Mouse (Mus musculus): ENCODE measurements around the gene Wdr25.

Wdr25 gene

DNA sequence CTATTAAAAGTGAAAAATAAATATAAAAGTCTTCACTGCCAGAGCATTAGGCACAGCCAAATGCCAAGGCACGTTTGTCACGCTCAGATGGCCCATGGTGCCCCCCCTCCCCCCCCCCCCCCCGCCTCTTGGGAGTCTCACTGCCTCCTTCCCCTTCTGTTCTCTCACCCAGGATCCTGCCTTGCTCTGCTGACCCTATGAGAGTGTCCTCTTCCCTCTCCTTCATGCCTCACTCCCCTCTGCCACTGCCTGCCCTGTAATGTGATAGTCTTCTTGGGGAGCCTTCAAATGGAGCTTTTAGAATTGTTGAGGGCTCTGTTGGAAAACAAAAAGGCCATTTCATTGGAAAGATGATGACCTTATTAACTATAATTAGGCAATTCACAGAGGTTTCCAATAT lies 38.7 kb downstream of the Wdr25 start:
- in situ Hi-C loops (cut with MseI, MboI) = no loop called here

DNA sequence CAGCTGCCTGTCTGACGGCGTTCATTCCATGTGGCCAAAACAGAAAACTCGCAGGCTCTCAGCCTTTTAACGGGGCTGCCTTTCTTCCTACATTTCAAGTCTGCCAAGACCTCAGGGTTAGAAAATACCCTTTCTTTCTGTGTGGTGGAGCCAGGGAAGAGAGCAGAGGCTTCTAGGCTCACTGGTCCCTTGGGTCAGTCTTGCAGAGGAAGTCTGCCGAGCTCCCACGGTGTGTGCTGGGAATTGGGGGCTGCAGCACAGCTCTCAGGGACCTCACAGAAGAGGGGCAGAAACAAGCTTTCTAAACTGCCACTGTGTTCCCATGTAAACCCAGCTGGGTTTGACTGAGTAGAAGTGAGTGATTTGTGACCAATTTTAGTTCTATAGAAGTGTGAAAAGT lies 40.8 kb downstream of the Wdr25 start:
- in situ Hi-C loops (cut with MseI, MboI) = no loop called here

DNA sequence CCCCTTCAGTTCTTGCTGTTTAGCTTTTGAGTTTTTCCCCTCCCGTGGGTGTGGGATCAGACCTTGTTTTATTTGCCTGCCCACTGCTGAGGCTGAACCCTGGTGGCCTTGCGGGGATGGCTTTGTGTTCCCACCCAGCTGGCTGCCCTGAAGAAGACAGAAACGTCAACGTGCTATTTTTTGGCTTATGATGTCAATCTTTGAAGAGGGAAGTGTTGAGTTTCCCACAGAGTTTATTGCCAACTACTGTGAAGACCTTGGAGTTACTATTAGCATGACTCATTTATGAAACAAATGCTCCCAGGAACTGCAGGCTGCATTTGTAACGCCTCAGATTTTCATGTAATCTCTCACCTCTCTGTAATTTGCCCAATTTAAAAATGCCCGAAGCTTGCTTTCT lies 43.4 kb downstream of the Wdr25 start:
- in situ Hi-C loops (cut with MseI, MboI) = no loop called here

DNA sequence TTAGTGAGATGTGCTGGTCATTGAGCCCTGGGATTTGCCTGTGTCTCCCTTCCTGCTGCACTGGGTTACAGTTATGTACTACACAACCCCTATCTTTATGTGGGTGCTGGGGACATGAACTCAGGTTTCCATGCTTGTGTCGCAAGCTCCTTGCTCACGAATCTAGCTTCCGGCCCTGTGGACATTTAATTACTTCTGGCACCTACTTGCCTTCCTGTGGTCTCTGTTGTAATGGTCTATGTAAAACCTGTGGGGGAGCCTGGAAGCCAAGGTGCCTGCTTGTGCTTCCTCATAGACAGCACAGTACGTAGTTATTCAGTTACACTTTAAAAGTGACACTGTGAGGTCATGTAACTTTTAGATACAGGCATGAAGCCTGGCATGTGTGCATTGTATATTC lies 44.1 kb downstream of the Wdr25 start:
- in situ Hi-C loops (cut with MseI, MboI) = no loop called here

DNA sequence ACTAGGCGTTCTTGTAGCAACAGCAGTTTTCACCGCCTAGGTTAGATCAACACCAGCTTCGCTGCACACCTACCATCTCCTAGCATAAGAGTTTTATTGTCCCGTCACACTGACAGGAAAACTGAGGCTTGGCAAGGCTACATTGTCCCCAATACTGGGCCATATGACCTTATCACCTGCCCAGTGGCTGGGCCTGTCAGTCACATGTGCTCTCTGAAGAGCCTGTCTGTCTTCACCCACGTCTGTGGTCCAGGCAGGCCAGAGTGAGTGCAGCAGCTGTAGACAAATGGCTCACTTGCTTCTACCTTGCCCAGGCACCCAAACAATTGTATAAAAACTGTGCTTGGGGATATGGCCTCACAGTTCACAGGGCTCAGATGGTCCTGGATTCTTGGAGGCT lies 45.4 kb downstream of the Wdr25 start:
- in situ Hi-C loops (cut with MseI, MboI) = no loop called here

DNA sequence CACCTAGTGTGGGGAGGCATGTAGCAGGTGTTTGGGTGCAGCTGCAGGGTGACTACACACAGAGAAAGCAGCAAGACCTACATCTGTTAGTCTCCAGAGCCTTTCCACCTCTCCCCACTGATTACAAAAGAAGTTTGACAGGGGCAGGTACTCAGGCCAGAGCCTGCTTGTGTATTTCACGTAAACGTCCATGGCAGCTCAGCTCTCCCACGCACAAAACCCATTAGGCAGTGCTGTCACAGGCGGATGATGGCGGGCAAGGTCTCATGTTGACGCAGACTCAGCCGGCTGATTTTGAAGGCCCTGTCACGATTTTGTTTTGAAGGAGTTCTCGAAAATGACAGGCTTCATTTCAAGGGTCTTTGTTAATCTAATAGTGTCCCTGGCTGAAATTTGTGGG lies 45.9 kb downstream of the Wdr25 start:
- in situ Hi-C loops (cut with MseI, MboI) = no loop called here

DNA sequence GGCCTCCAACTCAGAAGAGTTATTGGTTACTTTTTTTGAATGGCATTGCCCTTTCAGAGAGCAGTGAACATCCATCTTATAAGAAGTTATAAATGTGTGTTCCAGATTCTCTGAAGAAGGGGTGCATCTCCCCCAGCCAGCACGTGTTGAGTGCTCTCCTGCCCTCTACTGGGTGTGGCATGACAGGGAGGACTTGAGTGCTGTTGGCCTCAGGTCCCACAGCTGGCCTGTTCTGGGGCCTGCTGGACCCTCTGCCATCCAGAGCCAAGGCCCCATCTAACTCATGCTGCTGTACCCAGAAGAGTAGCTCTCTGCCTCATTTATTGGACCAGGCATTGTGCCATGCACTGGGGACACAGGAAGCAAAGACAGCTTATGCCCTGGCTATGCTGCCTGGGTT lies 46.8 kb downstream of the Wdr25 start:
- in situ Hi-C loops (cut with MseI, MboI) = no loop called here

DNA sequence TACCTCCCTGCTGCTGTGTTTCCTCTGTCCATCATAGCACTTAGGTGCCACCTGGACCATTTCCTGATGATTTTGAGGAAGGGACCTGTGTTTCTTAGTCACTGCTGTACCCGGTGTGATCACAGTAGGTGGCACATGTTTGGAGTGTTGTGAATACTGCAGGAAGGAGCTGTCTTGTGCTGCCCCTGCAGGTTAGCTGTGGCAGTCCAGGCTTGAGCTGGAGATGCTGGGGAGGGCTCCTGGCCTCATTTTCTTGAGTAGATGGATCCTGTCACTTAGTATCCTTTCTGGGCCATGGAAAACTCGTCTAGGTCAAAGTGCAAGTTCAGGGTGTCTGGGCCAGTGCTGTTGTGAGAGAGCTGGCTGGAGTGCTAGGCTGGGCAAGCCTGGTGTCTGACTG lies 47.9 kb downstream of the Wdr25 start:
- in situ Hi-C loops (cut with MseI, MboI) = no loop called here

DNA sequence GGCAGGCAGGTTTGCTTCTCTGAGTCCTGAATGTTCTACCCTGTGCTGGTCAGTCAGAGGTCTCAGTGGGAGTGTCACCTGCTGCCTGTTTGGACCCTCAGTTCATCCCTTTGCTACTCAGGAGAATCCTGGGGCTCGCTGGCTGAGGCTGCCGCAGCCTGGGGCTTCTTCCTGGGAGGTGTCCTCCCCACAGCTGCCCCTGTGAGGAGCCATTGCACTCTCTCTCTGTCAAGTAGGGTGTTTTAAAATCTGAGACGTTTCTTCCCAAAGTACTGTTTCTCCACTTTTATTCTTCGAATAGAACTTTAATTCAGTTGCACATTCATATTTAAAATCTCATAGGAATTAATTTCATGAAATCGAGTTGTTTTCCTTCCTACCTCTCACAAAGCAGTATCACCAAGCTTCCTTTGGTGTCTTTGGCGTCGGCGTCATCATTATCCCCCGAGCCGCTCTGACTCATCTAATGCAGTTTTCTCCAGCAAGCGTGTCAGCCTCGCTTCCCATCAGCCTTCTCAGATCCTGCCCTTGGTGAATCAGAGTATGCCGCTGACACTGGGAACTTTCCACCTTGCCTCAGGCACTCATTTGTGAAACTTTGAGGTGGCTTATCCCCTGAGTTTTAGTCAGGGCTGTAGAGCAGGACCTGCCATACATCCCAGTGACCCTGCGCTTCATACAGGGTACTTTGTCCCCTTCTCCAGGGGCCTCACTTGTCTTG lies 48.9 kb downstream of the Wdr25 start:
- in situ Hi-C loops (cut with MseI, MboI) = no loop called here

DNA sequence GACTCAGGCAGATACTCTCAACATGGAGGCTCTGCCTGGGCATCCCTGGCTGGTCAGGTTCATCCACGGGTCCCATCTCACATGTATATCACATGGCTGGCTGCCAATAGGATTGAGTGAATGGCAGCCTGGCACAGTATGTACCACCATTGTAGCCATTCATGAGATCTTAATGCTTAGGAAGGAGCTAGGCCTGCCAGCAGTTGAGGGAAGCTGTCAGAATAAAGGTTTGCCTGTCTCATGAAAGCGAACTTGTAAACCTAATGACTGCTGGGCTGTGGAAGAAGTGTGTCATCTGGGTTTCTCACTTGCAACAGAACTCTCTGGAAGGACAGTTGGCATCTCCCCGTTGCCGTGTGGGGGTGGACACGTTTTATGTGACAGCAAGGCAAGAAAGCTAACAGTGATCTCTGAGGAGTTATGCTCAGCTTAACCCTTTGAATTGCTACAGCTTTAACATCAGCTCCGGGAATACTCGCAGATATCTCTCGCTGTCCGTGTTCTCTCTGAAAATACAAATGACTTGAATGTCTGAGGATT lies 59.6 kb downstream of the Wdr25 start:
- in situ Hi-C loops (cut with MseI, MboI) = no loop called here

DNA sequence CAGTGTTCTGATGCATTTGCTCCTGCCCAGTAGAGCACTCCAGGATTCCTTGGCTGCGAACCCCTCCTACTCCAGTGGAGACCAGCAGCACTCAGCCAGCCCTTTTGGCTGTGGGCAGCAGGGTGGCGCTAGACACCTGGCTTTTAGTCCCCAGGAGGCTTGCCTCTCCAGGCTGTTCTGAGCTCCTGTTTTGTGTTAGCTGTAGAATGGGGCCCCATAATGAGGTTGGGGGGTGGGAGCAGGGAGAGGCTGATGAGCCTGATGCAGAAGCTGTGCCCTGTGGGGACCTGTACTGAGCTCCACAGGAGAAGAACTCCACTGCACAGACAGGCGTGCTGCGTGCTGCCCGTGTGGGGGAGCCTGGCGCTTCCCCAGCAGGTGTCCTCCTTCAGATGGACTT lies 60.4 kb downstream of the Wdr25 start:
- in situ Hi-C loops (cut with MseI, MboI) = no loop called here

DNA sequence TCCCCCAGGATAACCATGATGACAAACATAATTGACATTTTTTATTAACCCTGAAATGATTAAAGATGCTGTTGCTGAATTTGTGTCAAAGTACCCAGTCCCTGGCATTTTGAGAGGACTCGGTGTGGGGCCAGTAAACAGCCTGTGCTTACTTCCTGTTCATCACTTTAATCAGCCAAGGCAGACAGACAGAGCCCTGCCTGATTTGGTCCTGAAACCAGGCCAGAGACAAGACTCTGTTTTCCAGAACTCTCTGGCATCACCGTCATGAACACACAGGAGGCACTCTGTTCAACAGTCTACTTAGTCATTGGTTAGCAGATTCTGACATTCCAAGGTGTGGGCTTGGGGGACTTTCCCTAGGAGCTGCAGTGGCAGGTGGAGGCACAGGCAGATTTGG lies 61.0 kb downstream of the Wdr25 start:
- in situ Hi-C loops (cut with MseI, MboI) = no loop called here

DNA sequence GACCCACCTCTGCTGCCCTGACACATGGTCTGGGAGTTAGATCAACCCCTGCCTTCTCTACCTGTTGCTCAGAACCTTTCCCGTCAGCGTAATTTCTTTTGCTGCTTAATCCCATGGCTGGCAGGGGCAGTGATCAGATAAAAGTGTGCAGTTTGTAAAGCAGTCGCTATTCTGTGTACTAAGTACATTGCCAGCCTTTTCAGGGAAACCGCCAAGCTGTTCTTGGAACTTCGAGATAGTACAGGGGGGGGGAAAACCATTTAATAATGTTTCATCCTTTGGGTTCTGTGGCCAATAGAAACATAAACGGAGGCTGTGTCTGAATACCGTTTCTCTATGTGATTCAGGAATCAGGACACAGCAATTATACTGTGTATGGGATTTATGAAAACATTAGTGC lies 65.1 kb downstream of the Wdr25 start:
- in situ Hi-C loops (cut with MseI, MboI) = no loop called here

DNA sequence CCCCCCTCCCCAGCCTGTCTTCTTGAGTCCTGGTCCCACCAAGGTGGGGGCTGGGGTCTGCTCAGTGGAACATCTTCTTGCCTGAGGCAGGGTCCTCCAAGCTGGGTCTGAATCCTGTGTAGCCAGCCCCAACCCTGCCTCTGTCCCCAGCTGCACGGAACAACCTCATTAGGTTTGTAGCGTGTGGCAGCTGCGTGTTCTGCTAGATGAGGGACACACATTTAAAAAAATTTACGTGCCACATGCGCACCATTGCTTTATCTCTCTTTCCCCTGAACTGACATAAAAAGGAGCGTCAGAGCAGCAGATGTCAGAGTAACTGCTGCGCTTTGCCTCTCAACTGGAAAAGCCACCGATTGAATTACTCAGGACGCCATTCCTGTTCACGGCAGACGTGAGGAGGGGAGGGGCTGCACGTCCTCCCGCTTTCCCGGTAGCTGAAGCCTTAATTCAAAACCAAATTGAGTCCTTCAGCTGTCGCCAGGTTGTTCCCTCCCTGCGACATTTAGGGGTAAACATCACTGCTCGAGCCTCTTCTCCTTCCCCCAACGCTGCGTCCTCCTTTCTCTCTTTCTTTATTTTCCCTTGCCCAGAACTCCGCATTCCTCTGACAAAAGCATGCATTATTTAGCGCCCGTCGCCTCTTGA lies 65.7 kb downstream of the Wdr25 start:
- in situ Hi-C loops (cut with MseI, MboI) = no loop called here

DNA sequence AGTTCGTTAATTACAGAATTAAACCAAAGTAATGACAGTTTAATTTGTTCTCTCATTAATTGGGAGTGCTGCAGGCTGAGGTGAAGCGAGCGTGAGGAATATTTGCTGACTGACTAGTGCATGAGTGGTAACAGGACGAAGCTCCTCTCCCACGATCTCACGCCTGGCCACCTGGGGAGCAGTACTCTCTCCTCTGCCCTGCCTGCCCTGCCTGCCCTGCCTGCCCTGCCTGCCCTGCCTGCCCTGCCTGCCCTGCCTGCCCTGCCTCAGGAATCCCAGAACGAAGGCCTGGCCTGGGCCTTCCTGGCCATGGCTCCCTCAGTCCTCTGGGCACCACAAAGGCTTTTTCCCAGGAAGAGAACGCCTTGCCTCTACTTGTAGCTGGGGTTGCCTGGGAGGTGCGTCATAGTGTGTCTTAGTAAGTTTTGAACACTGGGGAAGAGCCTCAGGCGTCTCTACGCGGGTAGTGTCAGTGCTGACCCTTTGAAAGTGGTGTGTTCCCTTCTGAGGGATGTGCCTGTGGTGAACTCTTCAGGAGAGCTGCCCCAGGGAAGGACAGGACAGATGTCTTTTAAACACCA lies 66.3 kb downstream of the Wdr25 start:
- in situ Hi-C loops (cut with MseI, MboI) = no loop called here

DNA sequence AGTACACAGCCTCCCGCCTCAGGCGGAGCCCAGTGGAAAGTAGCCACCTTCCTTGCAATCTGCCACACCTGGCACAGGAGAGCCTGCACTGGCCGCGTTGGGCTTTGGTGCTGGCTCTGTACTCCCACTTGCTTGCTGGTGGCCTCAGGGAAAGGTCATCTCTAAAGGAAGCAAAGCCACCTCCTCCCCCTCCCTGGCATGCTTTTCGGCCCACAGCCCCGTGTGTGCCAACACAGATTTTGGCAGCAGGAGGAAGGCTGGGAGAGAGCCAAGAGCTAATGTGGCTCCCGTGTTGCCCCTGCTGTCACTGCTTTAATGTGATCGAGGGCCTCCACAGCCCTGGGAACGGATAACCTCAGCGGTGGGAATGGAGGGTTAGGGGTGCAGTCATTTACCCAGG lies 66.8 kb downstream of the Wdr25 start:
- in situ Hi-C loops (cut with MseI, MboI) = no loop called here

DNA sequence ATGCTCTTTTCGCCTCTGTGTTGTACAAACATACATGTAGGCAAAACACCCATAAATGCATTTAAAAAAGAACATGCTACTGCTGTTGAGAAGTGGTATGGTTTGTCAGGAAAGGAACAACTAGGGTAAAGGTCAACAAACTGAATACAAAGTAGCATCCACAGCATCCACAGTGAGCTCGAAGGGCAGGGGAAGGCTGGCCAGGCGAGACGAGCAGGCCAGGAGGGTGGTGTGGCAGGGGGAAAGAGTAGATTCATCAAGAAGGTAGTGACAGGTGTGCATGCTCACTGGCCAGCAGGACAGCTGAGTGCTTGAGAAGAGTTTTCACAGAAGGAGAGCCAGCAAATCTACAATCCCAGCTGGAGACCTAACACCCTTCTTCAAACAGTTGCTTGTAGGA lies 74.2 kb downstream of the Wdr25 start:
- in situ Hi-C loops (cut with MseI, MboI) = no loop called here

DNA sequence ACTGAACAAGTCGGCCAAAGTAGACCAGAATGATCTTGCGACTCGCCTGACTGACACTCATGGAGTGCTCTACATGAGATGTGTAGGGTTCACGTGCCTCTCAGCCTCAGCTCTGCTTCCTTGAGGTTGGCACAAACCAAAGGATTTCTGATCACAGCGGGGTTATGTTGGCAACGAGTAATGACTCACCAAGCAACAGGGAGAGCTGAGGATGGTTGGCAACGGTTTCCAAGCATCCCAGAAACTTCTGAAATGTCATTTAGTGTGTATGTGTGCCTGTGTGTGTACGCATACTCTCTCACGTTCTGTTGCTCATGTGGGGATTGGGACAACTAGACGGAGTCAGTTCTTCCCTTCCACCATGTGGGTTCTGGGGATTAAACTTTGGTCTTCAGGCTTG lies 74.6 kb downstream of the Wdr25 start:
- in situ Hi-C loops (cut with MseI, MboI) = no loop called here

DNA sequence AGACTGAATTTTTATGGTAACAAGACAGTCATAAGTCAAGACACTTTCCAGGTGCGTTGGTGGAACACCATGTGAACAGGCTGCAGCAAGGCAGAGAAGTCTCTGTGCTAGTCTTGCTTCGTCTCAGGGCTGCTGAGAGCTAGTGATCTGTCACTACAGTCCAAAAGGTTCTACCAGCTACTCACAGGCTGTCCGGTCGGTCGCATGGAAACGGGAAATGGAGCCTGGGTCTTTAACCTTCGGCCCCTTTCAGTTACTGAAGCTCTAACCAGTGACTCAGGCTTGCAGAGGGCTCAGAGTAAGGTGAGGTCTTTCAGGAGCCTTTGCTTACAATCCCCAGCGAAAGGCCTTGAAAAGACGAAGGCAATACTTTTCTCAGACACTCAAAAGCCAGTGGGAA lies 78.0 kb downstream of the Wdr25 start:
- in situ Hi-C loops (cut with MseI, MboI) = no loop called here

DNA sequence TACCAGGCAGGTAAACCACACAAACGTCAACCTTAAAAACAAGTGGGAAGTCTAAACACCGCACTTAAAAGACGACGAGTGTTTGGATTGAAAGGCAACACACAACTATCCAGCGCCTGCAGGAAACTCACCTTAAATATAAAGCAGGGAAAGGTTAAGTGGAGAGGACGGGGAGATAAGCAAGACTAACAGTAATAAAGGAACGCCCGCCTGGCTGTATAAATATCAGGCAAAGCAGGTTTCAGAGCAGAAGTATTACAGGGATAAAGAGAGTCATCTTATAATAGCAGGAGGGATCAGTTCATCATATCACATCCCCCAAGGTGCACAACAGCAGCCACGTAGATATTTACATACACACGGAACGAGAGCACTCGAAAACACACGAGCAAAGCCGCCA lies 78.8 kb downstream of the Wdr25 start:
- in situ Hi-C loops (cut with MseI, MboI) = no loop called here

DNA sequence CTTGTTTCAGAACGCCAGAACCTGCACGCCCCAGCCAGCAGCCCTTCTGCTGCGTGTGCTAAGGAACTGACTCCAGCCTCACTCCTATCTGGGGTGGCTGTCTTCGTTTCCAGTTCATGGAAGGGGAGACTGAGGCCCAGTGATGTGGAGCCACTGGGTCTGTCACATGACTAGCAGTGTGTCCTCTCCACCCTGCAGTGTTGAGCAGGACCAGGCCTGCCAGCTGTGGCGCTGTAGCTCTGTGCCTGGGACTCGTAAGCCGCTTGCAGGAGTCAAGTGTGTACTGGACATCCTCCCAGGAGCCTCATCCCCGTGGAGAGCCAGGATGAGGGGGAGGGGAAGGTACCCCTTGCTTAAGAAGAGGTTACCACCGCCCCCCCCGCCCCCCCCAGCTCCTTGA lies 86.5 kb downstream of the Wdr25 start:
- in situ Hi-C loops (cut with MseI, MboI) = no loop called here

DNA sequence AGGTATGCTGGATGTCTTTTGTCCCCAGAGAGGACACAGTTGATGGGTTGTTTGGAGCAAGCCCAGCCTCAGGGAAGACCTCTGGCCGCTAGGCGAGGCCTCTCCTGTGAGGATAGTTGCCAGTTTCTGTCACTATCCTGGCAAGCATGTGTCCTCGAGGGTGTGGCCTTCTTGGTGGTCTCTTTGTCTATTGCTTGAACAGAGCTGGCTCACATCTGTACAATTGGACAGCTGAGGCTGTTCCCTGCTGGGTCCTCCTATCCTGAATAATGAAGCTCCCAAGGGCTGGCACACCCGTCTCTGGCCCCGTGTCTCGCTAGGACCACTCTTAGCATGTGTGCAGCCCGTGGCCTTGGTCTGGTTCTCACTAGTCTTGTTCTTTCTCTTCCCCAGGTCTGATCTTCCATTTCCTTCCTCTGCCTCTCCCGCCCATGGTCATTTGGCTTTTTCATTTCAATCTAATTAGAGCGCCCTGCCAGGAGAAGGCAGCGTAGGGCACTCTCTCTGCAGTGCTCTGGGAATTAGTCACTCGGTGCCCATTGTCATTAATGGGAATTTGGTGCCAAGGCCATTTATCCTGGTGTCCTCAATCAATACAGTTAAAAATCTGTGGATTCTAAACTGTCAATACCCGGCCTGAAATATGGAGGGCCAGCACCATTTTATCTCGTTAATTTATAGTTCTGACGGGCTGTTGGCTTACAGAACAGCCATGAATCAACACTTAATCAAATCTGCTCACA lies 88.7 kb downstream of the Wdr25 start:
- in situ Hi-C loops (cut with MseI, MboI) = no loop called here

DNA sequence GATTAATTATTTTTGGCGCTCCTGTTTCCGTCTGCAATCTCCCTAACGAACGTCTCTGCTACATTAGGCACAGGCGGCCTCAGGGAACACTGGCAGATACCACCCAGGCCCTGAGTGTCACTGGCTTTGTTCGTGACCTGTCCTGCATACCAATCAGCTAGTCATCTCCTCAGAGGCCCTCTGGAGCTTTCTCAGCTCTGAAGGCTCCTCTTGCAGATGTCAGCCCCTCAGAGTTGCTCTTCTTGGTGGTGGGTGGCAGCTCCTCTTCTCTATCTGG lies 89.2 kb downstream of the Wdr25 start:
- in situ Hi-C loops (cut with MseI, MboI) = no loop called here
